Mouse (Mus musculus): ENCODE measurements at regions not wholly inside any gene's neighbourhood (a gene's known extent, or its start where the extent isn't known, plus 50 kb on each side); places are given as distances from the start of the nearest gene placed in this dataset. TPM values are rescaled to one million over a fixed set of nuclear protein-coding genes. Genes with fewer than 3 reads are reported as not detected.

GRCm38 (mm10) chr13:70910934-70911333, 69.3 kb upstream of the Adamts16 start:
- no peak for TF ChIP-seq CTCF (IDR thresholded peaks at IDR 0.05; ENCODE audit: low read depth)
- Histone ChIP-seq H3K36me3 (ENCODE audit: insufficient read depth, low read length) (no peaks in the 10 kb centered on the region), H3K4me1 (replicated peaks; ENCODE audit: insufficient read depth, low read length) (no peaks in the 10 kb centered on the region), H3K4me3 (replicated peaks; ENCODE audit: low read depth, low read length) (no peak overlapping the region), H3K9me3 (replicated peaks; ENCODE audit: low read length) (no peaks in the 10 kb centered on the region), H3K27ac (no peak overlapping the region), H3K27me3 (ENCODE audit: insufficient read depth, low read length) (no peaks in the 10 kb centered on the region), H3K4me2 (ENCODE audit: low read length) (no peak overlapping the region), H3K9ac (ENCODE audit: low read depth, low read length) (no peak overlapping the region)
- ATAC-seq (replicated peaks; ENCODE audit: low FRiP score, low read depth) (no peak), DNase-seq (ENCODE audit: low spot score) (no peak)

- Histone ChIP-seq H3K27me3 (ENCODE audit: insufficient read depth, low read length) (no peaks in the 10 kb centered on the region), H3K9ac (ENCODE audit: low read depth, low read length) (no peak overlapping the region), H3K36me3 (ENCODE audit: insufficient read depth, low read length) (no peaks in the 10 kb centered on the region), H3K4me1 (replicated peaks; ENCODE audit: insufficient read depth, low read length) (no peaks in the 10 kb centered on the region), H3K4me2 (ENCODE audit: low read length) (no peak overlapping the region), H3K9me3 (replicated peaks; ENCODE audit: low read length) (no peaks in the 10 kb centered on the region), H3K27ac (no peak overlapping the region), H3K4me3 (replicated peaks; ENCODE audit: low read depth, low read length) (no peak overlapping the region)
- TF ChIP-seq CTCF (IDR thresholded peaks at IDR 0.05; ENCODE audit: low read depth) = no peak
- ATAC-seq (replicated peaks; ENCODE audit: low FRiP score, low read depth) (no peak), DNase-seq (ENCODE audit: low spot score) (no peak)
These were observed 63.2 kb upstream of the Adamts16 start for GRCm38 (mm10) chr13:70904834-70905233.

GRCm38 (mm10) chr13:70903831-70904230, 62.2 kb upstream of the Adamts16 start:
- Histone ChIP-seq H3K27ac (no peak overlapping the region), H3K9ac (ENCODE audit: low read depth, low read length) (no peak overlapping the region), H3K27me3 (ENCODE audit: insufficient read depth, low read length) (no peaks in the 10 kb centered on the region), H3K9me3 (replicated peaks; ENCODE audit: low read length) (no peaks in the 10 kb centered on the region), H3K4me1 (replicated peaks; ENCODE audit: insufficient read depth, low read length) (no peaks in the 10 kb centered on the region), H3K4me2 (ENCODE audit: low read length) (no peak overlapping the region), H3K36me3 (ENCODE audit: insufficient read depth, low read length) (no peaks in the 10 kb centered on the region), H3K4me3 (replicated peaks; ENCODE audit: low read depth, low read length) (no peak overlapping the region)
- no peak; the same call in 1 of the 2 replicates for ATAC-seq (replicated peaks; ENCODE audit: low FRiP score, low read depth)
- TF ChIP-seq CTCF (IDR thresholded peaks at IDR 0.05; ENCODE audit: low read depth) = no peak
- no peak for DNase-seq (ENCODE audit: low spot score)
- 72% methylated on average over 8 of the region's 8 CpGs for WGBS

- Histone ChIP-seq H3K4me2 (ENCODE audit: low read length) (no peak overlapping the region), H3K9me3 (replicated peaks; ENCODE audit: low read length) (no peaks in the 10 kb centered on the region), H3K4me1 (replicated peaks; ENCODE audit: insufficient read depth, low read length) (no peaks in the 10 kb centered on the region), H3K27me3 (ENCODE audit: insufficient read depth, low read length) (no peaks in the 10 kb centered on the region), H3K36me3 (ENCODE audit: insufficient read depth, low read length) (no peaks in the 10 kb centered on the region), H3K4me3 (replicated peaks; ENCODE audit: low read depth, low read length) (no peak overlapping the region), H3K27ac (no peak overlapping the region), H3K9ac (ENCODE audit: low read depth, low read length) (no peak overlapping the region)
- DNase-seq (ENCODE audit: low spot score) (no peak), ATAC-seq (replicated peaks; ENCODE audit: low FRiP score, low read depth) (no peak)
- 78% methylated on average over 2 of the region's 2 CpGs for WGBS
- TF ChIP-seq CTCF (IDR thresholded peaks at IDR 0.05; ENCODE audit: low read depth) = no peak
These were observed 61.5 kb upstream of the Adamts16 start for GRCm38 (mm10) chr13:70903150-70903549.

- ATAC-seq (replicated peaks; ENCODE audit: low FRiP score, low read depth) (no peak), DNase-seq (ENCODE audit: low spot score) (no peak)
- no peak for TF ChIP-seq CTCF (IDR thresholded peaks at IDR 0.05; ENCODE audit: low read depth)
- 34% methylated on average over 10 of the region's 10 CpGs for WGBS
- Histone ChIP-seq H3K27ac (no peak overlapping the region), H3K4me2 (ENCODE audit: low read length) (no peak overlapping the region), H3K4me3 (replicated peaks; ENCODE audit: low read depth, low read length) (no peak overlapping the region), H3K4me1 (replicated peaks; ENCODE audit: insufficient read depth, low read length) (no peaks in the 10 kb centered on the region), H3K27me3 (ENCODE audit: insufficient read depth, low read length) (no peaks in the 10 kb centered on the region), H3K9ac (ENCODE audit: low read depth, low read length) (no peak overlapping the region), H3K36me3 (ENCODE audit: insufficient read depth, low read length) (no peaks in the 10 kb centered on the region), H3K9me3 (replicated peaks; ENCODE audit: low read length) (no peaks in the 10 kb centered on the region)
These were observed 61.1 kb upstream of the Adamts16 start for GRCm38 (mm10) chr13:70902727-70903126.

- H3K27me3 ChIP-seq (ENCODE audit: insufficient read depth, low read length) = no peaks in the 10 kb centered on the region
- H3K36me3 ChIP-seq (ENCODE audit: insufficient read depth, low read length) = no peaks in the 10 kb centered on the region
- DNase-seq (ENCODE audit: low spot score) (no peak), ATAC-seq (replicated peaks; ENCODE audit: low FRiP score, low read depth) (no peak)
- no peak overlapping the region for H3K27ac ChIP-seq
- H3K4me1 ChIP-seq (replicated peaks; ENCODE audit: insufficient read depth, low read length) = no peaks in the 10 kb centered on the region
- H3K9ac ChIP-seq (ENCODE audit: low read depth, low read length) = no peak overlapping the region
- no peak for TF ChIP-seq CTCF (IDR thresholded peaks at IDR 0.05; ENCODE audit: low read depth)
- WGBS = 46% methylated on average over 5 of the region's 5 CpGs
- no peaks in the 10 kb centered on the region for H3K9me3 ChIP-seq (replicated peaks; ENCODE audit: low read length)
- H3K4me2 ChIP-seq (ENCODE audit: low read length) = no peak overlapping the region
- H3K4me3 ChIP-seq (replicated peaks; ENCODE audit: low read depth, low read length) = no peak overlapping the region
These were observed 50.0 kb upstream of the Adamts16 start for GRCm38 (mm10) chr13:70891634-70892033.

Small RNA genes in the stretch of these regions (microRNA-seq; reads per million reads assigned to microRNA genes)
- not detected for gene Mir466f-4
